Mouse (Mus musculus) ES-E14 (cell line): Measurements from ENCODE around the gene Osbpl2.

Source experiments
- CHD2 ChIP-seq: IDR thresholded peaks from 2 replicates; pipeline ENCODE4 v1.6.1; 2014; ENCODE audit warnings: mild to moderate bottlenecking, low read depth, low read length, inconsistent platforms
- HCFC1 ChIP-seq: IDR thresholded peaks from 2 replicates; pipeline ENCODE4 v1.6.1; 2012; ENCODE audit warnings: low read length, inconsistent platforms, borderline replicate concordance; ENCODE audit not compliant: insufficient read depth
- MAFK ChIP-seq: IDR thresholded peaks from 2 replicates; pipeline ENCODE4 v1.6.1; 2014; ENCODE audit warnings: mild to moderate bottlenecking, low read depth, low read length, inconsistent platforms; ENCODE audit not compliant: insufficient read depth
- ZC3H11A ChIP-seq: IDR thresholded peaks from 2 replicates; pipeline ENCODE4 v1.6.1; 2012; ENCODE audit warnings: low read depth, mild to moderate bottlenecking, inconsistent platforms, low read length, borderline replicate concordance

GRCm38 (mm10) chr2:180087472-180087871 lies 31.6 kb upstream of the Osbpl2 start:
- TF ChIP-seq ZC3H11A (no peak), CHD2 (no peak), MAFK (no peak), HCFC1 (no peak)
